Mouse (Mus musculus) brain, adult 2 months (tissue): ENCODE measurements at regions not wholly inside any gene's neighbourhood (a gene's known extent, or its start where the extent isn't known, plus 50 kb on each side); places are given as distances from the start of the nearest gene placed in this dataset.
A peak's percentile ranks its signal among the peaks of the same experiment; 100 is the strongest.
"Not testable (repeated sequence)": the region's sequence is repeated elsewhere in the genome, so short reads cannot be mapped to it uniquely, and the experiment has no call there.

Source experiments
- DNase-seq: peaks from one replicate; pipeline ENCODE4 v3.0.0; 2011; ENCODE audit warnings: low read depth, low spot score

- not testable (repeated sequence) for DNase-seq
Measured at GRCm38 (mm10) chr4:81519151-81519550, 76.5 kb upstream of the Mpdz start.

DNA sequence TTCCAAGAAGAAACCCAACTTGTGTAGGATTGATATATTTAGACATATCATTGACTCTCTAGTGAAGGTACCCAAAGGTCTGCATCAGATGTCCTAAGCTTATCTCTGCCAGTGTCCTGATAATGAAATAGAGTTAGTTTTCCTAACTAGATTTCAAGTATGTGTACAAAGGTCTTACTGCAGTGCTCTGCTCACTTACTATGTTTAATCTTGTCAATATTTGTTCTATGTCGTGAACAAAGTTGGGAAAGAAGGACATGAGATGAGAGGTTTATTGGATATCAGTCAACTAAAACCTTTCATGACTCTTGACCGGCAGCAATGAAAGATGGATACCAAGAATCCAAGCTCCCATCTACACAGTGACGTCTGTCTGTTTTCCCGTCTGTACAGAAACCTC lies 71.9 kb upstream of the Mpdz start:
- DNase-seq = no peak

DNA sequence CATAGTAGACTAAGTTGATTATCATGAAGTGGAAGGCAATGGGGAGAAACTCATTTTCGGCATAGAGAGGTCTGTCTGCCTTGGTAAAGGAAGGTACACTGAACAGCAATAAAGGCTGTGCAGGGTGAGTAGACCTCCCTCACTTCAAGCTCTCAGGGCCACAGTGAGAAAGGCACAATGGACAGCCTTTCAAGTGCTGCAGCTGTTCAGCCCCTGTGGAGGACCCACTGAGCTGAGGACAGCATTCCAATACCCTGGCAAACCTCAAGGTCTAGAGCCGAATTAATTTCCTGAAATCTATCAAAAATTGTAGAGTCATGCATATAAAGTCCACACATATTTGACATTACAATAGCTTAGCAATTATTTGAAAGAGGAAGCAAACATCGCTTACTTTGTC lies 69.8 kb upstream of the Mpdz start:
- no peak for DNase-seq

GRCm38 (mm10) chr4:81508776-81509175 lies 66.2 kb upstream of the Mpdz start:
- peak; percentile 40 for DNase-seq

DNA sequence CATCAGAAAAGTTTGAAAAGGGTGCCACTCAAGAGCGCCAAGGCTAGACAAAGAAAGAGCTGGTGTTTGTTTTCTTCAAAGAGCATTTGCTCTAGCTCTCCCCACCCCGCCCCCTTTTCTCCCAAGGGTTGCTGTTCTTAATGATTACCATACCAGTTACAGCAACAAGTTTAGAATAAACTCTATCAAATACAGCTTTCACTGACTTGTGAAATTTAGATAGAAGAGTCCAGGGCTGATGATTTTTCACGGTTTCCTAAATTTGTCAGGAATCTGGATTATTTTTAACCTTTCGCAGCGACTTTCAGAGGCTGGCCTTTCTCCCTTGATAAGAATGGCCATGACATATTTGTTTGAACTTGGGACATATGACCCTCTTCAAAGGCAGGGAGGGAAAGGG lies 64.2 kb upstream of the Mpdz start:
- DNase-seq = no peak

DNA sequence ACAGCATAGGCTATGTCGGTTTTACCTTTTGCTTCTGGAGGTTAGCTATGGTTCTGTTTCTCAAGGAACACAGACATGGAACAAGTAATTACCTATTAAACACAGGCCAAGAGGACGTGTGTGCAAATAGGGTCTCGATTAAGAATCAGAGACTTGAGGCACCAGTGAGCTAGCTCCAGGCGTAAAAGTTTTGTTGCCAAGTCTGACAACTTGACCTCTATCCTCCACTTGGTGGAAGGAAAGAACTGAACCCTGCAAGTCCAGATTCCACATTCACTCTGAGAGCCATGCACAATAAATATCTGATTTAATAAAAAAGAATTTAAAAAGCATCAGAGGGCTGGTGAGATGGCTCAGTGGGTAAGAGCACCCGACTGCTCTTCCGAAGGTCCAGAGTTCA lies 63.7 kb upstream of the Mpdz start:
- DNase-seq = no peak

- no peak for DNase-seq
Measured at GRCm38 (mm10) chr4:81505096-81505495, 62.5 kb upstream of the Mpdz start.

- DNase-seq = no peak
Measured at GRCm38 (mm10) chr4:81503941-81504340, 61.3 kb upstream of the Mpdz start.

DNA sequence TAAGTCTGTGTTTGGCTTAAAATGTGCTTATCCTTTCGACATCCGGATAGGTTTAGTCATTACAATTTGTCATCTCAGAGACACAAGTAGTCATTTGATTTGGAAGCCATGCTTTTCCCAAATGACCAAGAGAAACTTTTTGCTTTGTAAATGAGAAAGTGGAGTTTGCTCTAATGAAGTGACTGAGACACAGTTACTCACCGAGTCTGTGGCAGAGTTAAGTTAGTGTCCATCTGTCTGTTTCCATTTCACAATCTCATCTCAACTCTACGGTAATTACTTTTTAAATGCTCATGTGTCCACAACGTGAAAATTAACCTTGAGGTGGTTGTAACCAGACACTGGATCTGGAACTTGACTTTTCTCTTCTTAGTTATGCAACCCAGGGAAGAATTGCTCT lies 59.2 kb upstream of the Mpdz start:
- no peak for DNase-seq

GRCm38 (mm10) chr4:81498133-81498532 lies 55.5 kb upstream of the Mpdz start:
- DNase-seq = peak; percentile 57

DNA sequence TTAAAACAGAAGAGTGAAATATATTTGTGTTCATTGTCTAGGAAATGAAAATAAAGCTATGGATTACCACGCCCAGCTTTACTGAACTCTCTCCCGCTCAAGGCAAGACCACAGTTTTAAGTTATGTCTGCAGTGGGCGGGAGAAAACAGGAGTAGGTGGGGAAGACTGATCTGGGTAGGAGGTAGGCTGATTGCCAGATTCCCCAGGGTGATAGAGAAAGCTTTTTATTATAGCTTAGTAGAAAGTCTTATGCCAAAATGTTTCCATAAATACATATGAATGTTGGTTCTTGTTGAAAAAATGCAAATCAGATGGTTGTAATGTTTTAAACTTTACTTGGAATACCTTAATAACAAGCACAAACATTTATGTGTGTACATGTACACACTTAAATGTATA lies 50.2 kb upstream of the Mpdz start:
- DNase-seq = peak; percentile 24
